Mouse (Mus musculus) CD8-positive naive resting alpha-beta T cell, adult 2 months (primary cell): ENCODE results near the gene Myom1.

Source experiments
- DNase-seq, 2 experiments: peaks; one replicate each; pipeline ENCODE4 v3.0.0; 2022; ENCODE audit warnings: low read depth in 2 of 2, low spot score in 2 of 2

The Myom1 gene

GRCm38 (mm10) chr17:71002081-71002743, at the start of gene Myom1:
Myom1 (plus strand) TSS chr17:71002633.
- DNase-seq: peak; percentile 94 to 96

- DNase-seq: peak; percentile 98 to 100
These were observed 38.9 kb upstream of the Myom1 start for GRCm38 (mm10) chr17:70963546-70963945.

- no peak for DNase-seq
These were observed 37.2 kb upstream of the Myom1 start for GRCm38 (mm10) chr17:70965281-70965680.

- no peak for DNase-seq
These were observed 36.3 kb upstream of the Myom1 start for GRCm38 (mm10) chr17:70966126-70966525.

GRCm38 (mm10) chr17:70967191-70967590, 35.2 kb upstream of the Myom1 start:
- no peak for DNase-seq

GRCm38 (mm10) chr17:70967646-70968045, 34.8 kb upstream of the Myom1 start:
- no peak for DNase-seq

GRCm38 (mm10) chr17:70968606-70969191, 33.7 kb upstream of the Myom1 start:
- no peak for DNase-seq

- DNase-seq: no peak
These were observed 31.2 kb upstream of the Myom1 start for GRCm38 (mm10) chr17:70971206-70971605.

GRCm38 (mm10) chr17:70973398-70973797, 29.0 kb upstream of the Myom1 start:
- DNase-seq: peak in 1 of 2 experiments; percentile 44

- DNase-seq: peak in 1 of 2 experiments; percentile 42
These were observed 28.4 kb upstream of the Myom1 start for GRCm38 (mm10) chr17:70974065-70974464.

- DNase-seq: no peak
These were observed 24.6 kb upstream of the Myom1 start for GRCm38 (mm10) chr17:70977799-70978198.

- no peak for DNase-seq
These were observed 22.8 kb upstream of the Myom1 start for GRCm38 (mm10) chr17:70979345-70980223.

GRCm38 (mm10) chr17:70985501-70986354, 16.7 kb upstream of the Myom1 start:
- peak in 1 of 2 experiments; percentile 57 for DNase-seq

- DNase-seq: no peak
These were observed 16.1 kb upstream of the Myom1 start for GRCm38 (mm10) chr17:70986355-70986740.

- no peak for DNase-seq
These were observed 15.4 kb upstream of the Myom1 start for GRCm38 (mm10) chr17:70986831-70987660.

- no peak for DNase-seq
These were observed 14.1 kb upstream of the Myom1 start for GRCm38 (mm10) chr17:70988337-70988767.

- DNase-seq: no peak
These were observed 13.0 kb upstream of the Myom1 start for GRCm38 (mm10) chr17:70989430-70989829.

GRCm38 (mm10) chr17:70989991-70990390, 12.4 kb upstream of the Myom1 start:
- DNase-seq: no peak

GRCm38 (mm10) chr17:70990403-70991303, 11.8 kb upstream of the Myom1 start:
- DNase-seq: peak; percentile 57 to 61
